Mouse (Mus musculus) midbrain, embryonic 14.5 days (tissue): Measurements from ENCODE around the gene Ankrd33b. TPM values are rescaled to one million over a fixed set of nuclear protein-coding genes. Genes with fewer than 3 reads are reported as not detected.
A peak's percentile ranks its signal among the peaks of the same experiment; 100 is the strongest.

ENCODE experiments used
- ATAC-seq: fragments of 200-750 bp; cut with Nextera tagmentation; 2 replicates; pipeline ENCODE4 v1.8.0; 2017; ENCODE audit warnings: moderate number of reproducible peaks, moderate library complexity; ENCODE audit not compliant: low FRiP score, low TSS enrichment
- DNase-seq: peaks from one replicate; pipeline ENCODE4 v3.0.0-alpha.2; 2015
- H3K27ac ChIP-seq: fragments of 300-500 bp; sonication (generic); replicated peaks from 2 replicates; pipeline ENCODE4 v1.5.1; 2014; ENCODE audit warnings: mild to moderate bottlenecking, low read depth, low read length, moderate library complexity
- H3K27me3 ChIP-seq: fragments of 300-500 bp; sonication (generic); 2 replicates; pipeline ENCODE4 v1.6.1; 2014; ENCODE audit warnings: low read length, control low read depth, mixed read lengths; ENCODE audit not compliant: control insufficient read depth, insufficient read depth
- H3K36me3 ChIP-seq: fragments of 300-500 bp; sonication (generic); 2 replicates; pipeline ENCODE4 v1.6.1; 2014; ENCODE audit warnings: low read length, control low read depth; ENCODE audit not compliant: control insufficient read depth, insufficient read depth
- H3K4me1 ChIP-seq: fragments of 300-500 bp; sonication (generic); 2 replicates; pipeline ENCODE4 v1.6.1; 2014; ENCODE audit warnings: mild to moderate bottlenecking, antibody characterized with exemption, low read length, control low read depth; ENCODE audit not compliant: control insufficient read depth, insufficient read depth
- H3K4me2 ChIP-seq: fragments of 300-500 bp; sonication (generic); 2 replicates; pipeline ENCODE4 v1.6.1; 2014; ENCODE audit warnings: mild to moderate bottlenecking, low read length, moderate library complexity
- H3K4me3 ChIP-seq: fragments of 300-500 bp; sonication (generic); replicated peaks from 2 replicates; pipeline ENCODE4 v1.5.1; 2014; ENCODE audit warnings: low read depth, low read length
- H3K9ac ChIP-seq: fragments of 300-500 bp; sonication (generic); replicated peaks from 2 replicates; pipeline ENCODE4 v1.6.1; 2014; ENCODE audit warnings: mild to moderate bottlenecking, low read length, moderate library complexity
- H3K9me3 ChIP-seq: fragments of 300-500 bp; sonication (generic); 2 replicates; pipeline ENCODE4 v1.6.1; 2016; ENCODE audit warnings: low read length, control low read depth, mixed read lengths; ENCODE audit not compliant: control insufficient read depth
- WGBS: fragments of 180-500 bp; shearing (Covaris S2); extraction: QIAGEN DNeasy Blood & Tissue Kit; methylation state at CpG from one replicate; pipeline ENCODE4 v1.1.7; 2014; 5-methylcytosine and 5-hydroxymethylcytosine counted together
- polyA plus RNA-seq: library from polyadenylated mRNA; unstranded; fragments of >200 nt; fragmentation: Nextera tagmentation; extraction: Ambion mirVana; gene quantifications from 2 replicates; pipeline ENCODE4 v1.2.1, GENCODE M21; 2014

The Ankrd33b gene
- polyA plus RNA-seq, 1 experiment from 2014 or later = 0.64 TPM

GRCm38 (mm10) chr15:31325660-31326354 is 41.7 kb downstream of the Ankrd33b start:
- DNase-seq (no peak), ATAC-seq (no peak)
- Histone ChIP-seq H3K9ac (no peak overlapping the region), H3K4me1 (no peaks in the 10 kb centered on the region), H3K27ac (no peak overlapping the region), H3K36me3 (no peaks in the 10 kb centered on the region), H3K4me3 (no peak overlapping the region), H3K9me3 (no peaks in the 10 kb centered on the region), H3K27me3 (no peaks in the 10 kb centered on the region), H3K4me2 (no peak overlapping the region)
- WGBS = 96% methylated on average over 12 of the region's 12 CpGs

- 76% methylated on average over 13 of the region's 13 CpGs for WGBS
- Histone ChIP-seq H3K4me2 (no peak overlapping the region), H3K36me3 (no peaks in the 10 kb centered on the region), H3K9me3 (no peaks in the 10 kb centered on the region), H3K4me3 (no peak overlapping the region), H3K4me1 (0 out of 2 replicates have a peak, but pooled peaks cover under 1% of the 10 kb centered on the region), H3K27ac (no peak overlapping the region), H3K9ac (no peak overlapping the region), H3K27me3 (no peaks in the 10 kb centered on the region)
- DNase-seq = no peak
- ATAC-seq = no peak
These were observed 43.0 kb downstream of the Ankrd33b start for GRCm38 (mm10) chr15:31324551-31324950.

- Histone ChIP-seq H3K4me3 (no peak overlapping the region), H3K4me1 (0 out of 2 replicates have a peak, but pooled peaks cover 3% of the 10 kb centered on the region), H3K27me3 (no peaks in the 10 kb centered on the region), H3K9ac (no peak overlapping the region), H3K4me2 (no peak overlapping the region), H3K27ac (no peak overlapping the region), H3K36me3 (no peaks in the 10 kb centered on the region), H3K9me3 (no peaks in the 10 kb centered on the region)
- WGBS = 79% methylated on average over 4 of the region's 4 CpGs
- ATAC-seq (no peak), DNase-seq (no peak)
These were observed 43.8 kb downstream of the Ankrd33b start for GRCm38 (mm10) chr15:31323684-31324083.

GRCm38 (mm10) chr15:31320598-31321377 is 46.7 kb downstream of the Ankrd33b start:
- peak; percentile 39 for DNase-seq
- H3K4me2 ChIP-seq = no peak overlapping the region
- 53% methylated on average over 12 of the region's 12 CpGs for WGBS
- no peaks in the 10 kb centered on the region for H3K27me3 ChIP-seq
- no peaks in the 10 kb centered on the region for H3K9me3 ChIP-seq
- H3K27ac ChIP-seq = no peak overlapping the region
- H3K4me3 ChIP-seq = no peak overlapping the region
- no peak for ATAC-seq
- H3K9ac ChIP-seq = no peak overlapping the region
- H3K36me3 ChIP-seq = no peaks in the 10 kb centered on the region
- H3K4me1 ChIP-seq = peaks cover 8% of the 10 kb centered on the region; the same call in 1 of the 2 replicates

GRCm38 (mm10) chr15:31319046-31319445 is 48.5 kb downstream of the Ankrd33b start:
- Histone ChIP-seq H3K9ac (no peak overlapping the region), H3K4me2 (no peak overlapping the region), H3K27ac (no peak overlapping the region), H3K4me3 (no peak overlapping the region), H3K27me3 (no peaks in the 10 kb centered on the region), H3K36me3 (no peaks in the 10 kb centered on the region), H3K9me3 (no peaks in the 10 kb centered on the region), H3K4me1 (peaks cover 8% of the 10 kb centered on the region; the same call in 1 of the 2 replicates)
- WGBS = 62% methylated on average over 4 of the region's 4 CpGs
- ATAC-seq (no peak), DNase-seq (no peak)

- Histone ChIP-seq H3K4me3 (no peak overlapping the region), H3K4me1 (peaks cover 8% of the 10 kb centered on the region; the same call in 1 of the 2 replicates), H3K36me3 (no peaks in the 10 kb centered on the region), H3K9ac (no peak overlapping the region), H3K27ac (no peak overlapping the region), H3K4me2 (no peak overlapping the region), H3K27me3 (no peaks in the 10 kb centered on the region), H3K9me3 (no peaks in the 10 kb centered on the region)
- no peak for DNase-seq
- ATAC-seq = no peak
- 47% methylated on average over 6 of the region's 6 CpGs for WGBS
These were observed 49.2 kb downstream of the Ankrd33b start for GRCm38 (mm10) chr15:31318158-31318955.

GRCm38 (mm10) chr15:31317056-31317805 is 50.3 kb downstream of the Ankrd33b start:
- no peaks in the 10 kb centered on the region for H3K36me3 ChIP-seq
- no peak overlapping the region for H3K4me2 ChIP-seq
- no peak overlapping the region for H3K27ac ChIP-seq
- H3K4me1 ChIP-seq = peaks cover 8% of the 10 kb centered on the region; the same call in 1 of the 2 replicates
- WGBS = 87% methylated on average over 3 of the region's 3 CpGs
- DNase-seq (no peak), ATAC-seq (no peak)
- no peaks in the 10 kb centered on the region for H3K9me3 ChIP-seq
- H3K9ac ChIP-seq = no peak overlapping the region
- H3K27me3 ChIP-seq = no peaks in the 10 kb centered on the region
- H3K4me3 ChIP-seq = no peak overlapping the region
